Mouse (Mus musculus): ENCODE data around the gene L3mbtl3. TPM values are rescaled to one million over a fixed set of nuclear protein-coding genes. Genes with fewer than 3 reads are reported as not detected.

The L3mbtl3 gene
- polyA plus RNA-seq, 1 experiment from 2014 or later, result 26.6 TPM

DNA sequence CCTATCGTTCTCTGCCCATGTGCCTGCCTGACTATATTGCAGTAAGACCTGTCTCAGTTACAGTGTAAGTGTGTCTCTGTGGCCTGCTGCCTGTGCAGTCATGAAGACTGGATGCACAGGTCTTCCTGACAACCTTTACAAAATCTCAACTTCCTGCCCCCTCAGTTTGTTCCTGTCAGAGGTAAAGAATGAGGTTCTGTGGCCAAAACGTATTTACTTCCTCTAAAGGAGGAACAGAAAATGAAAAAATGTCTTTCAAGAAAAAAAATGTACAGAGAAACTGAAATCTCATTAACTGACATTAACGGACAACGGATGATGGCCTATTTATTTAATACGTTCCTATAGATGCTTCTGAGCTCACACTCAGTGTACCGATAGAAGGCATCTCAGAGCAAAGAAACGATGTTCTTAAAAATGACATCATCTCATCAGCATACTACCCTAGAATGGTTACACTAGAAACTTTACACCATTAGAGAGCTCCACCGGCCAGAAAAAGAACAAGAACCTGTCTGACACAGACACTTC, 11.4 kb downstream of the L3mbtl3 start:
- 75% methylated on average over 8 of the region's 8 CpGs for WGBS
- H3K36me3 ChIP-seq, result no peaks in the 10 kb centered on the region
- no peaks in the 10 kb centered on the region for H3K9me3 ChIP-seq
- H3K27ac ChIP-seq (replicated peaks), result no peak overlapping the region
- H3K4me3 ChIP-seq, result no peak overlapping the region
- H3K9ac ChIP-seq (replicated peaks), result no peak overlapping the region
- no peak for ATAC-seq (replicated peaks)
- 0 out of 2 replicates have a peak, but pooled peaks cover 4% of the 10 kb centered on the region for H3K4me1 ChIP-seq
- no peaks in the 10 kb centered on the region for H3K27me3 ChIP-seq
- H3K4me2 ChIP-seq (replicated peaks), result no peak overlapping the region

DNA sequence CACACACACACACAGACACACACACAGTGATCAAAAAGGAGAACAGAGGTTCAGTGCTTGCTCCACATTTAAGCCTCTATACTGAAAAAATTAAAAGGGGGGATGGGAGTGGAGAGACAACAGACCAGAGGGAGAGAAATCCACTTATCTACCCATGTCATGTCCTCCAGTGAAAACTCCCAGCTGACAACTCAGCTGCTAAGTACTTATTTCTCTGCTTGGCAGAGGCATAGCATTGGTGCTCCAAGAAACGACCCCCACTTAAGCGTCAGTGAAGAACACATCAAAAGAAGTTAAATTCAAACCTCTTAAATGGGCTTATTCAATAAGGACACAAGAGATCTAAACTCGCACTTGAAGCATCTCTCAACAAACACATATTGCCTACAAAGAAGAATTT, 12.2 kb downstream of the L3mbtl3 start:
- 35% methylated on average over 3 of the region's 3 CpGs for WGBS
- H3K9me3 ChIP-seq, result no peaks in the 10 kb centered on the region
- no peak overlapping the region for H3K9ac ChIP-seq (replicated peaks)
- H3K4me2 ChIP-seq (replicated peaks), result no peak overlapping the region
- no peak overlapping the region for H3K27ac ChIP-seq (replicated peaks)
- no peak overlapping the region for H3K4me3 ChIP-seq
- ATAC-seq (replicated peaks), result 0 out of 2 replicates have a peak, but pooled peaks have one; percentile 32
- H3K4me1 ChIP-seq, result 0 out of 2 replicates have a peak, but pooled peaks cover 4% of the 10 kb centered on the region
- no peaks in the 10 kb centered on the region for H3K36me3 ChIP-seq
- H3K27me3 ChIP-seq, result no peaks in the 10 kb centered on the region

DNA sequence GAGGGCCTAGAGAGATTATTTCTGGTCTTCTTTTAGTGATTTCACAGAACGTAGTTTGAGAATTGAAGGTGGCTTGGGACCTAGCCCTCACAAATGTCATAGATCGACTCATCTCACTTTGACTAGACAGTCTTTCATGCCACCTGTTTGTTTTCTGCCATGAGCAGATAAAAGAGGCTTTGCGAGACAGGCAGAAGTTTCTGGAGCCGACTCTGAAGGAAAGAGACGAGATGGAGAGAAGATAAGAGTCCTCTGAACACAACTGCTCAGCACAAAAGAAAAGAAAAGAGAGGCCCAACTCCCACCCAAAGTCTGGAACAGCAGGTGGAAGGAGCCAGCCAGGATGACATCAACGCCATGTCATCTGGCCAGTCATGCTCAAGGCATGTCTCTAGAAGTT, 17.0 kb downstream of the L3mbtl3 start:
- no peak for ATAC-seq (replicated peaks)
- H3K4me1 ChIP-seq, result 0 out of 2 replicates have a peak, but pooled peaks cover 4% of the 10 kb centered on the region
- H3K9ac ChIP-seq (replicated peaks), result no peak overlapping the region
- no peaks in the 10 kb centered on the region for H3K36me3 ChIP-seq
- no peak overlapping the region for H3K4me2 ChIP-seq (replicated peaks)
- no peak overlapping the region for H3K4me3 ChIP-seq
- no peaks in the 10 kb centered on the region for H3K27me3 ChIP-seq
- no peaks in the 10 kb centered on the region for H3K9me3 ChIP-seq
- H3K27ac ChIP-seq (replicated peaks), result no peak overlapping the region
- WGBS, result 93% methylated on average over 6 of the region's 6 CpGs

DNA sequence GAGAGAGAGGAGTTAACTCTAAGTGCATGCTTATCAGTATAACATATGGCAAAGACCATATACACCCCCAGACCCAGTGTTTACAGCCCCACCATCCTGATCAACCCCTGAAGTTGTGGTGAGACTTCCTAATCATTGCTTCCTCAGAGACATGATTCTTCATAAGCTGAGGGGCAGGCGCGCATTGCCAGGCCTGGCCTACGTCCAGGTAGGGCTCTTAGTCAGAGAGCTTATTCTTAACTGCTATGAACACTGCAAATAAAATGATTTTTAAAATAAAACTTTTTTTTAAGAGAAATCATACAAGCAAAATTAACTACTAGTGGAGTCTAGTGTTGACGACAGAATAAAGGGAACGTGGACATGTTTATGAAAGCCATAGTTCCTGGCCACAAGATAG, 17.5 kb downstream of the L3mbtl3 start:
- Histone ChIP-seq H3K9me3 (no peaks in the 10 kb centered on the region), H3K4me1 (0 out of 2 replicates have a peak, but pooled peaks cover 2% of the 10 kb centered on the region), H3K4me3 (no peak overlapping the region), H3K9ac (replicated peaks) (no peak overlapping the region), H3K36me3 (no peaks in the 10 kb centered on the region), H3K27me3 (no peaks in the 10 kb centered on the region), H3K27ac (replicated peaks) (no peak overlapping the region), H3K4me2 (replicated peaks) (no peak overlapping the region)
- WGBS, result 97% methylated on average over 5 of the region's 5 CpGs
- no peak for ATAC-seq (replicated peaks)

DNA sequence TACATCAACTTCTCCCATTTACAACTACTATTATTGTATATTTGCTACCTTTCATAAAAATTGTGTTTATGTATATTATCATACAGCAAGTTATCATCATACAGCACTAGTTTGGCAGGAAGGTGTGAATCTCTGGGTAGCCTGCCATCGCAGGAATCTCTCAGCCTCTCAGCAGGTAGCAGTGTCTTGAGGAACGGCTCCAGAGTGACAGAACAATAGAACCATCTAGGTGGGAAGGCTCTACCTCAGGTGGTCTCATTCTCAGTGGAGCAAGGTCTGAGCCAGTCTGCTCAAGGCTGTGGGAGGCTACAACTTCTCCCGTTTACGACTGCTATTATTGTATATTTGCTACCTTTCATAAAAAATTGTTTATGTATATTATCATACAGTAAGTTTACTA, 22.0 kb downstream of the L3mbtl3 start:
- H3K4me1 ChIP-seq, result no peaks in the 10 kb centered on the region
- 48% methylated on average over 4 of the region's 4 CpGs for WGBS
- 0 out of 2 replicates have a peak, but pooled peaks cover 2% of the 10 kb centered on the region for H3K36me3 ChIP-seq
- no peak overlapping the region for H3K9ac ChIP-seq (replicated peaks)
- no peaks in the 10 kb centered on the region for H3K27me3 ChIP-seq
- ATAC-seq (replicated peaks), result no peak
- H3K9me3 ChIP-seq, result no peaks in the 10 kb centered on the region
- no peak overlapping the region for H3K27ac ChIP-seq (replicated peaks)
- no peak overlapping the region for H3K4me2 ChIP-seq (replicated peaks)
- no peak overlapping the region for H3K4me3 ChIP-seq

DNA sequence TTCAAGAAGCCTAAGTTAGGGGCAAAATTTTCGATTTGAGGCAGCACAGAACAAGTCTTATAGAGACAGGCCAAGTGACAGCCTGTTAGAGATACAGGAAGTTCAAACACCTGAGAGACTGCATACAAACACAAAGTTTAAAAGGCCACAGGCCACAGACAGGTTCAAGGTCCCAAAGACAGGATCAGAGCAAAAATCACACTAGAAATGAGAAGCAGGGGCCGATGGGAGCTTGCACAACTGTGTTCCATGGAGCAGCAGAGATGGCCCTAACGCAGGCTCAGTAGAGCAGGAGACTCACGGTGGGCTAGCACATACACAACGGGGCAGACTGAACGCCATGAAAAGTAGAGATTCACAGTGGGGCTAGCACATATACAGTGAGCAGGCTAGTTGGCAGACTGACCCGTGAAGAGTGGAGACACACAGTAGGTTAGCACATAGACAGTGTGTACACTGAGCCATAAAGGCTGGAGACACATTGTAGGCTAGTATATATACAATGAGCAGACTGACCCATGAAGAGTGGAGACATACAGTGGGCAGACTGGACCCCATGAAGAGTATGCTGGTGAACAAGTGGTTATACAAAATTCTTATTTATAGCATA, 24.5 kb downstream of the L3mbtl3 start:
- ATAC-seq (replicated peaks), result no peak

DNA sequence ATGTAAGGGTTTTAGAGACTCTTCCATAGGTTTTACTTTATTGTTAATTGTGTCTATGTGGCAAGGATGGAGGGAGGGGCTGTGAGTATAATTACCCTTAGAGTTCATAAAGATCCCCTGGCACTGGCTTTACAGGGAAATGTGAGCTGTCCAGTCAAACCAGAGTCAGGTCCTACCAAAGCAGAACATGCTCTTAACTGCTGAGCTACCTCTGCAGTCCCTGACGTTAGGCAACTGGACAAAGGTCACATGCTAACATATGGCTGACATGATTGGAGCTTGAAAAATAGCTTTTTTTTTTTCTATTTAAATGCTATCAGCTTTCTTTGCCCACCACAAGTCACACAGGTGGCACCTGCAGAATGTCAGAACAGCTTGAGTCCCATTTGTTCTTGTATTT, 25.6 kb downstream of the L3mbtl3 start:
- Histone ChIP-seq H3K4me2 (replicated peaks) (no peak overlapping the region), H3K9ac (replicated peaks) (no peak overlapping the region), H3K36me3 (0 out of 2 replicates have a peak, but pooled peaks cover 2% of the 10 kb centered on the region), H3K4me1 (no peaks in the 10 kb centered on the region), H3K27ac (replicated peaks) (no peak overlapping the region), H3K4me3 (no peak overlapping the region), H3K9me3 (no peaks in the 10 kb centered on the region), H3K27me3 (no peaks in the 10 kb centered on the region)
- ATAC-seq (replicated peaks), result no peak
- WGBS, result 82% methylated on average over 1 of the region's 1 CpGs

More for the DNA sequence above, 24.5 kb downstream of the L3mbtl3 start:
- Histone ChIP-seq H3K36me3 (0 out of 2 replicates have a peak, but pooled peaks cover 2% of the 10 kb centered on the region), H3K27ac (replicated peaks) (no peak overlapping the region), H3K4me3 (no peak overlapping the region), H3K27me3 (no peaks in the 10 kb centered on the region), H3K4me1 (no peaks in the 10 kb centered on the region), H3K9ac (replicated peaks) (no peak overlapping the region), H3K4me2 (replicated peaks) (no peak overlapping the region), H3K9me3 (no peaks in the 10 kb centered on the region)
- 95% methylated on average over 7 of the region's 7 CpGs for WGBS

DNA sequence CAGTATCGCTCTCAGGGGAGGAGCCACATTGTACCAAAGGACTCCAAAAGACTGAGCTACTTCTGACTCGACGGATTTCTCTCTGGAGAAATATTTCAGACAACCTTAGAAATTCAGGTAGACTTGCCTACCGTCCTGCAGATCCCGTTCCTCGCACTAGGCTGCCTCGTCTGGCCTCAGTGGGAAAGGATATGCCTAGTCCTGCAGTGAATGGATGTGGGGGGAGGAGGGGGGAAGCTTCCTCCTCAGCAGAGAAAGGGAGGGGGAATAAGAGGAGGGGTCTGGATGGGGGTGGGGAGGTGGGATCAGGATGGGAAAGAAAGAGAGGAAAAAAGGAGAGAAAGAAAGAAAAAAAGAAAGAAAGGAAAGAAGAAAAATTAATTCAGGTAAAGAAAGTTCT, 28.2 kb downstream of the L3mbtl3 start:
- Histone ChIP-seq H3K27ac (replicated peaks) (no peak overlapping the region), H3K4me3 (no peak overlapping the region), H3K9me3 (no peaks in the 10 kb centered on the region), H3K4me1 (no peaks in the 10 kb centered on the region), H3K27me3 (no peaks in the 10 kb centered on the region), H3K4me2 (replicated peaks) (no peak overlapping the region), H3K36me3 (peaks cover 14% of the 10 kb centered on the region), H3K9ac (replicated peaks) (no peak overlapping the region)
- no peak for ATAC-seq (replicated peaks)
- WGBS, result 33% methylated on average over 7 of the region's 7 CpGs

DNA sequence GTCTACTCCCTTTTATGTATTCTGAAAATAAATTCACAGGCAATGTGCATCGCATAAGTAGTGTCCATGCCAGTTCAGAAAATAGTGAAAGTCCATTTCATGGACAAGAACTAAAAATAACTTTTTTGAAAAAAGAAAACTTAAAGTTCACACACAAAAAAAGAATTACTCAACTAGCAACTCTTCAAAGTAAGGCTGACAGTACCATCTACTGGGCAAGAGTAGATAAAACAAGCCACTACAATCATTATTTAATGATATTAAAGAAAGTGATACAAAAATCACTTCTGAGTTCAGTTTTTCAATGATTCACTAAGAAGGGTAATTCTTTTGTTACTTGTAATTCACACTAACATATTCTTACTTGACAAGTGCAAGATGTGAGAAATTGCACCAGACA, 29.9 kb downstream of the L3mbtl3 start:
- no peak overlapping the region for H3K4me3 ChIP-seq
- no peaks in the 10 kb centered on the region for H3K9me3 ChIP-seq
- no peak overlapping the region for H3K4me2 ChIP-seq (replicated peaks)
- no peaks in the 10 kb centered on the region for H3K4me1 ChIP-seq
- no peaks in the 10 kb centered on the region for H3K27me3 ChIP-seq
- no peak overlapping the region for H3K27ac ChIP-seq (replicated peaks)
- no peak overlapping the region for H3K9ac ChIP-seq (replicated peaks)
- no peak for ATAC-seq (replicated peaks)
- peaks cover 24% of the 10 kb centered on the region for H3K36me3 ChIP-seq
- WGBS, result 93% methylated on average over 1 of the region's 1 CpGs

DNA sequence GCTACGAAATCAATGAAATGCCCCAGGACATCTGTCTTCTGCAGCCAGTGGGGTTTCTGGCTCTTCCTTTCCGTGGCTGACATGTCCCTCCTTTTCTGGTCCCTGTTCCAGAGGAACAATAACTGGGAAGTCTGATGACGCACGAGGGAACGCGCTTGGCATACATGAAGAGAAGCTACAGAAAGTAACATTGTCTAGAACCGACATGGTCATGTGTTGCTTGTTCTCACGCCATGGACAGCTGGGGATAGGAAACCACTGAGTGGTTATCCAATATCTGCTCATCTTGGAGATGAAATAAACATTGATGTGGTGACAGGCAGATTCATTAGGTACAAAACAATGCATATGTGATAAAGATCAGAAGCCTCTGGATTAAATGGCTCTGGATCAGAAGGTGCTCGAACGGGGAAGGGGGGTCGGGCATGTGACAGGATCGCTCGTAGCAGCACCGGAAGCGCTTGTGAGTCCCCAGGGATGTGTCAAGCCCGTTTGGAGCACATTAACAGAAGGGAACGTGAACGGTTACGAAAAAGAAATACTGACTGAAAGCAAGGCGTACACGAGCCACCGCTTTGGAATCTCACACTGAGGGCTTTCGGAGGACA, 37.8 kb downstream of the L3mbtl3 start:
- Histone ChIP-seq H3K4me3 (no peak overlapping the region), H3K4me2 (replicated peaks) (no peak overlapping the region), H3K36me3 (peaks cover 55% of the 10 kb centered on the region), H3K27me3 (no peaks in the 10 kb centered on the region), H3K27ac (replicated peaks) (no peak overlapping the region), H3K4me1 (no peaks in the 10 kb centered on the region), H3K9me3 (no peaks in the 10 kb centered on the region), H3K9ac (replicated peaks) (no peak overlapping the region)
- WGBS, result 93% methylated on average over 23 of the region's 23 CpGs
- ATAC-seq (replicated peaks), result no peak

DNA sequence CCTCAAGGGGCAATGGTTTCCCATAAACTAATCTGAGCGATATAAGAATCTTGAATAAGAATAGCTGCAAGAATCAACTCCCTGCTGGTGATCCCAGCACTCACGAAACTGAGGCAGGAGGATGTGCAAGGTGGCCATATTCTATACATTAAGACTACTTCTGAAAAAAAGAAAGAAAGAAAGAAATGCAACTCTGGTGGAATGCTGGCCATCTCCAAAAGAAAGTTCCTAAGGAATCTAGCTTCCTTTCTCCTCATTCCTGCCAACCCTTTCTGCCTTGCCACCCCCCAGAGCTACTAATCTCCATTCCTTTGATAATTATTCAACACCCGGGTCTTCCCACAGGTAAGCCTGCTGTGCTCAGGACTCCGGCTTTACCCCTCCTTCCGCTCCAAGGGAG, 41.8 kb downstream of the L3mbtl3 start:
- no peak for ATAC-seq (replicated peaks)
- H3K27ac ChIP-seq (replicated peaks), result no peak overlapping the region
- no peaks in the 10 kb centered on the region for H3K27me3 ChIP-seq
- H3K9me3 ChIP-seq, result no peaks in the 10 kb centered on the region
- no peak overlapping the region for H3K4me2 ChIP-seq (replicated peaks)
- no peaks in the 10 kb centered on the region for H3K4me1 ChIP-seq
- WGBS, result 38% methylated on average over 5 of the region's 5 CpGs
- peaks cover 34% of the 10 kb centered on the region for H3K36me3 ChIP-seq
- no peak overlapping the region for H3K4me3 ChIP-seq
- no peak overlapping the region for H3K9ac ChIP-seq (replicated peaks)

DNA sequence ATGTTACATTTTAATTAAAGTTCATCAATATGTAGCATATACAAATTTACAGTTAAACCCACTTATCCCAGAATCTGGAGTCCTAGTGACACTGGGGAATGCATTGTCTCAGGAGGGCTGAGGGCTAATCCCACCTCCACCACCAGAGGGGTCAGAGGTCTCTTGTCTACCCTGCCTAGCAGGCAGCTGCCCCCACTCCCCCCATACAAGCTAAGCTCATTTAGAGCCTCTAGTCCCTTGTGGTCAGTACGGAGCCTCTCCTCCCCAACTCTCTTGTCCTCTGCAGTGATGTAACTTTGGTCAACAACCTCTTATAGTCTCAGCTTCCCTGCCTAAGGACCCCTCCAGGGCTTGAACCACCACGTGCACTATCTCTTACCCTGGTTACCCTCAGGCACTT, 43.0 kb downstream of the L3mbtl3 start:
- Histone ChIP-seq H3K9me3 (no peaks in the 10 kb centered on the region), H3K4me1 (peaks cover 6% of the 10 kb centered on the region)
- 23% methylated on average over 2 of the region's 2 CpGs for WGBS

More for the DNA sequence above, 43.0 kb downstream of the L3mbtl3 start:
- Histone ChIP-seq H3K27me3 (no peaks in the 10 kb centered on the region), H3K27ac (replicated peaks) (no peak overlapping the region), H3K9ac (replicated peaks) (no peak overlapping the region), H3K4me3 (no peak overlapping the region), H3K36me3 (peaks cover 24% of the 10 kb centered on the region), H3K4me2 (replicated peaks) (no peak overlapping the region)
- ATAC-seq (replicated peaks), result no peak
